ENCODE assay signal across 8 mouse cellular contexts in genomic region chr17:24549618-24550415, GRCm38 (mm10). TPM values are rescaled to one million over a fixed set of nuclear protein-coding genes. Genes with fewer than 3 reads are reported as not detected.
DNase-seq lines count a peak whose midpoint lies in the region; ATAC-seq lines count a peak whose summit lies in the region.

Gene Pkd1, plus strand, starts transcription at chr17:24549834.

- peak within 1 kb of the TSS; percentile 93 for H3K9ac ChIP-seq in heart, embryonic 14.5 days (ENCODE audit: low read length)
- peak within 1 kb of the TSS; percentile 92 for H3K9ac ChIP-seq in liver, embryonic 13.5 days
- H3K9ac ChIP-seq in stomach, embryonic 16.5 days (ENCODE audit: low read length), result peak within 1 kb of the TSS; percentile 97

- H3K9me3 ChIP-seq in heart, embryonic 14.5 days (ENCODE audit: control insufficient read depth, low read length), result no peaks in the 10 kb centered on the region
- no peaks in the 10 kb centered on the region for H3K9me3 ChIP-seq in liver, embryonic 13.5 days (replicated peaks)
- no peaks in the 10 kb centered on the region for H3K9me3 ChIP-seq in stomach, embryonic 16.5 days (replicated peaks; ENCODE audit: control insufficient read depth, low read length)

- no peaks in the 10 kb centered on the region for H3K27me3 ChIP-seq in heart, embryonic 14.5 days (ENCODE audit: control insufficient read depth, insufficient read depth, low read length)
- peaks cover 2% of the 10 kb centered on the region; the same call in 1 of the 2 replicates for H3K27me3 ChIP-seq in liver, embryonic 13.5 days
- H3K27me3 ChIP-seq in stomach, embryonic 16.5 days (ENCODE audit: control insufficient read depth, insufficient read depth, low read length), result no peaks in the 10 kb centered on the region

- peak within 1 kb of the TSS; percentile 71 to 87 for H3K4me3 ChIP-seq in heart, embryonic 14.5 days (ENCODE audit: control insufficient read depth in 1 of 2, insufficient read depth in 1 of 2, low read depth in 1 of 2, low read length in 2 of 2)
- H3K4me3 ChIP-seq in liver, embryonic 13.5 days (replicated peaks), result peak within 1 kb of the TSS; percentile 89
- peak within 1 kb of the TSS; percentile 84 for H3K4me3 ChIP-seq in stomach, embryonic 16.5 days (replicated peaks; ENCODE audit: low read length)

- peak; percentile 88 for ATAC-seq in CD4-positive, CD25-positive, alpha-beta regulatory T cell, adult 4 months
- peak; percentile 97 for ATAC-seq in heart, embryonic 14.5 days (ENCODE audit: insufficient number of reproducible peaks, insufficient read depth, low FRiP score, low read depth)
- peak; percentile 89 for ATAC-seq in liver, embryonic 13.5 days (ENCODE audit: low read depth)
- peak; percentile 97 for ATAC-seq in stomach, embryonic 16.5 days (ENCODE audit: insufficient read depth, low FRiP score)

- peaks cover 9 to 19% of the 10 kb centered on the region in 2 experiments for H3K4me1 ChIP-seq in heart, embryonic 14.5 days (ENCODE audit: control insufficient read depth in 2 of 2, insufficient read depth in 2 of 2, low read length in 2 of 2)
- H3K4me1 ChIP-seq in liver, embryonic 13.5 days (replicated peaks), result peaks cover 41% of the 10 kb centered on the region
- H3K4me1 ChIP-seq in stomach, embryonic 16.5 days (ENCODE audit: control insufficient read depth, insufficient read depth, low read length), result peaks cover 29% of the 10 kb centered on the region

- H3K4me2 ChIP-seq in heart, embryonic 14.5 days (ENCODE audit: low read length), result peak within 1 kb of the TSS; percentile 94
- H3K4me2 ChIP-seq in liver, embryonic 13.5 days, result peak within 1 kb of the TSS; percentile 100
- peak within 1 kb of the TSS; percentile 75 for H3K4me2 ChIP-seq in stomach, embryonic 16.5 days (ENCODE audit: low read depth, low read length)

- peak; percentile 100 for DNase-seq in c-Kit-negative CD71-positive TER-119-positive erythroid progenitor cells, embryonic 14.5 days (ENCODE audit: low read depth, low spot score)
- peak; percentile 99 for DNase-seq in fibroblast of lung, adult 2 months (ENCODE audit: low read depth)
- peak; percentile 100 for DNase-seq in kidney, postnatal 14 days
- DNase-seq in liver, embryonic 13.5 days, result peak; percentile 100
- peak; percentile 99 for DNase-seq in neural tube, embryonic 10.5 days (ENCODE audit: extremely low spot score, low spot score)

- no peaks in the 10 kb centered on the region for H3K36me3 ChIP-seq in heart, embryonic 14.5 days (ENCODE audit: control insufficient read depth, insufficient read depth, low read length)
- no peaks in the 10 kb centered on the region for H3K36me3 ChIP-seq in liver, embryonic 13.5 days
- H3K36me3 ChIP-seq in stomach, embryonic 16.5 days (ENCODE audit: control insufficient read depth, insufficient read depth, low read length), result no peaks in the 10 kb centered on the region

- WGBS in heart, embryonic 14.5 days, result under 1% methylated on average over 71 of the region's 72 CpGs
- WGBS in liver, embryonic 13.5 days (ENCODE audit: insufficient replicate concordance), result under 1% methylated on average over 71 of the region's 72 CpGs
- under 1% methylated on average over 63 of the region's 72 CpGs for WGBS in stomach, embryonic 16.5 days

- H3K27ac ChIP-seq in heart, embryonic 14.5 days (replicated peaks in 1 of 2; ENCODE audit: control insufficient read depth in 1 of 2, insufficient read depth in 1 of 2, low read depth in 2 of 2, low read length in 2 of 2), result peak within 1 kb of the TSS; percentile 81 to 92
- H3K27ac ChIP-seq in liver, embryonic 13.5 days, result peak within 1 kb of the TSS; percentile 94
- peak within 1 kb of the TSS; percentile 97 for H3K27ac ChIP-seq in stomach, embryonic 16.5 days (ENCODE audit: low read length)

RNA-seq across cellular contexts. Expression of gene Pkd1, which starts in this region (rescaled TPM):
- polyA plus RNA-seq in CD4-positive, CD25-positive, alpha-beta regulatory T cell, adult 4 months (2017; shearing (Covaris generic)), result 10 to 100 TPM; 16.8 to 34.7 TPM
- polyA plus RNA-seq in heart, embryonic 14.5 days (2014; fragmentation: Nextera tagmentation; extraction: Ambion mirVana), result 16.8 and 18.0 TPM in 2 replicates
- 2.2 and 3.3 TPM in 2 replicates for polyA plus RNA-seq in liver, embryonic 13.5 days (2015; fragmentation: Nextera tagmentation; extraction: Ambion mirVana)
- 21.7 and 22.2 TPM in 2 replicates for polyA plus RNA-seq in stomach, embryonic 16.5 days (2015; fragmentation: Nextera tagmentation; extraction: Ambion mirVana)

Comparison
In these comparisons a context has a peak if more than half of its experiments do, and no peak if none do; other contexts are left out.
1. Peak in every context shown above with its lines: DNase-seq, ATAC-seq, H3K4me3 ChIP-seq and H3K27ac ChIP-seq.